ENCODE assay signal across 25 mouse cellular contexts in the genomic region with DNA sequence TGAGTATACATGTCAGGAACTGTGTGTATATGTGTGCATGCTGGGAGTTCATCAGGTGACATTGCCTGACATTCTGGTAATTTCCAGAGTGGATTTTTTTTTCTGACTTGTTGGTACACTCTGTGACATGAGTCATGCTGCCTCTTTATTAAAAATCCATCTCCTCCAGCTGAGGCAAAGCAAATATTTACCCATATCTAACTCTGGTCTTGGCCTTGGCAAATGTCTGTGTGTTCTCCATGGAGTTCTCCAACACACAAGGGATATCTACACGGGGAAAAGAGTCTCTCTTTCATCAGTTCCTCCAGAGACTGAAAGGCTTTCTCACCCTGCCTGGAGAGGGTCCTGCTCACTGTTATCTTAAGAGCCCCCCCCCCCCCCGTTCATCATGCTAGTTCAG.
A peak's percentile ranks its signal among the peaks of the same experiment; 100 is the strongest.
DNase-seq lines count a peak whose midpoint lies in the region; ATAC-seq and TF ChIP-seq lines count a peak whose summit lies in the region.
"Had no signal": no experiment of that assay in that cellular context is flagged by ENCODE, and none has a peak within 500 bp of the region (broad histone marks: within the 10 kb centered on the region; RNA-seq: fewer than 3 reads in every experiment).

No protein-coding gene starts in this region.

- no peaks in the 10 kb centered on the region for H3K36me3 ChIP-seq in lung, postnatal 0 days (ENCODE audit: insufficient read depth, low read length)
- H3K36me3 ChIP-seq: embryonic facial prominence, embryonic 12.5 days; embryonic facial prominence, embryonic 15.5 days; heart, embryonic 12.5 days; heart, embryonic 15.5 days; hindbrain, embryonic 10.5 days; hindbrain, embryonic 13.5 days had no signal

- H3K4me1 ChIP-seq in lung, postnatal 0 days (ENCODE audit: insufficient read depth, low read depth, low read length) = no peaks in the 10 kb centered on the region
- H3K4me1 ChIP-seq: embryonic facial prominence, embryonic 12.5 days; heart, embryonic 12.5 days; heart, embryonic 15.5 days; hindbrain, embryonic 10.5 days; hindbrain, embryonic 13.5 days had no signal

- peak; percentile 49; the same call in 1 of the 2 replicates for TF ChIP-seq EP300 in lung, postnatal 0 days (IDR thresholded peaks at IDR 0.05)

- WGBS in lung, postnatal 0 days = 25% methylated on average over 2 of the region's 2 CpGs

- H3K4me2 ChIP-seq in lung, postnatal 0 days (replicated peaks; ENCODE audit: low read depth, low read length) = no peak overlapping the region
- H3K4me2 ChIP-seq: embryonic facial prominence, embryonic 12.5 days; embryonic facial prominence, embryonic 15.5 days; heart, embryonic 12.5 days; heart, embryonic 15.5 days; hindbrain, embryonic 13.5 days had no signal

- ATAC-seq in lung, postnatal 0 days = no peak; the same call in 1 of the 2 replicates
- ATAC-seq: activated CD4-positive, CD25-positive, alpha-beta regulatory T cell, adult 4 months; forebrain, embryonic 14.5 days had no signal

- no peaks in the 10 kb centered on the region for H3K9me3 ChIP-seq in lung, postnatal 0 days (ENCODE audit: low read length)
- H3K9me3 ChIP-seq: embryonic facial prominence, embryonic 12.5 days; embryonic facial prominence, embryonic 15.5 days; heart, embryonic 12.5 days; heart, embryonic 15.5 days; hindbrain, embryonic 10.5 days; hindbrain, embryonic 13.5 days had no signal

- no peak overlapping the region for H3K9ac ChIP-seq in lung, postnatal 0 days (replicated peaks; ENCODE audit: low read depth)
- H3K9ac ChIP-seq: embryonic facial prominence, embryonic 12.5 days; embryonic facial prominence, embryonic 15.5 days; heart, embryonic 12.5 days; heart, embryonic 15.5 days; hindbrain, embryonic 13.5 days had no signal

- no peak overlapping the region for H3K27ac ChIP-seq in lung, postnatal 0 days (ENCODE audit: low read length)
- H3K27ac ChIP-seq: embryonic facial prominence, embryonic 12.5 days; embryonic facial prominence, embryonic 15.5 days; heart, embryonic 15.5 days; hindbrain, embryonic 10.5 days; hindbrain, embryonic 13.5 days had no signal

- no peak overlapping the region for H3K4me3 ChIP-seq in lung, postnatal 0 days (ENCODE audit: low read depth, low read length)
- H3K4me3 ChIP-seq: embryonic facial prominence, embryonic 12.5 days; embryonic facial prominence, embryonic 15.5 days; heart, embryonic 12.5 days; heart, embryonic 15.5 days; hindbrain, embryonic 10.5 days; hindbrain, embryonic 13.5 days had no signal

- peak; percentile 40 to 48 for DNase-seq in adrenal gland, adult (ENCODE audit: inconsistent age in 2 of 2, low spot score in 1 of 2)
- DNase-seq in adrenal gland, postnatal 4 days (ENCODE audit: low spot score in 2 of 2) = no peak
- DNase-seq in lung, postnatal 0 days (ENCODE audit: low spot score) = peak; percentile 38
- DNase-seq in lung, postnatal 10 days = no peak
- DNase-seq in ovary, adult 18-20 months (ENCODE audit: low spot score) = peak; percentile 36
- no peak for DNase-seq in ovary, postnatal 14 days (ENCODE audit: low spot score)
- DNase-seq in left cerebral cortex, adult 9 months (ENCODE audit: low spot score in 2 of 2) = no peak
- DNase-seq in retina, embryonic 14.5 days (ENCODE audit: low spot score) = no peak
- DNase-seq: adrenal gland, postnatal 10 days; cerebellum, adult 11 months; cerebellum, adult 2 months; cerebellum, adult 9-11 months; cerebellum, postnatal 25 days; gastrocnemius, postnatal 25 days; heart, adult 18-20 months; heart, postnatal 10 days; heart, postnatal 36 days had no signal

- no peak for TF ChIP-seq CTCF in lung, postnatal 0 days (IDR thresholded peaks at IDR 0.05)

- no peaks in the 10 kb centered on the region for H3K27me3 ChIP-seq in lung, postnatal 0 days (replicated peaks; ENCODE audit: insufficient read depth, low read length)
- H3K27me3 ChIP-seq: embryonic facial prominence, embryonic 12.5 days; embryonic facial prominence, embryonic 15.5 days; heart, embryonic 12.5 days; heart, embryonic 15.5 days; hindbrain, embryonic 13.5 days had no signal

Comparison
In these comparisons a context has a peak if more than half of its experiments do, and no peak if none do; other contexts are left out.
1. DNase-seq: peak in adrenal gland, adult (2 of 2), lung, postnatal 0 days (single experiment) and ovary, adult 18-20 months (single experiment); none in adrenal gland, postnatal 4 days (0 of 2), lung, postnatal 10 days (single experiment), ovary, postnatal 14 days (single experiment), left cerebral cortex, adult 9 months (0 of 2) and retina, embryonic 14.5 days (single experiment).